Mouse (Mus musculus) liver, adult 2 months (tissue): ENCODE results near the gene Ifi213. TPM values are rescaled to one million over a fixed set of nuclear protein-coding genes. Genes with fewer than 3 reads are reported as not detected.

Experiments
- DNase-seq: peaks from one replicate; pipeline ENCODE4 v3.0.0-alpha.2; 2011; ENCODE audit warnings: low read depth, low spot score; ENCODE audit errors: extremely low read depth
- H3K27ac ChIP-seq: fragments of 200-500 bp; replicated peaks from 2 replicates; pipeline ENCODE4 v1.5.1; 2012; ENCODE audit warnings: low read depth, mild to moderate bottlenecking, control low read depth, inconsistent platforms, low read length; ENCODE audit not compliant: insufficient read depth
- H3K27me3 ChIP-seq: fragments of 200-500 bp; 2 replicates; pipeline ENCODE4 v1.6.1; 2012; ENCODE audit warnings: mild to moderate bottlenecking, moderate library complexity, low read length, inconsistent platforms; ENCODE audit not compliant: control insufficient read depth, insufficient read depth
- H3K36me3 ChIP-seq: fragments of 200-500 bp; 2 replicates; pipeline ENCODE4 v1.6.1; 2012; ENCODE audit warnings: low read length, inconsistent platforms; ENCODE audit not compliant: control insufficient read depth, insufficient read depth
- H3K4me1 ChIP-seq: fragments of 200-500 bp; 2 replicates; pipeline ENCODE4 v1.6.1; 2011; ENCODE audit warnings: low read length; ENCODE audit not compliant: control insufficient read depth, insufficient read depth
- H3K4me3 ChIP-seq: fragments of 200-500 bp; 2 replicates; pipeline ENCODE4 v1.5.1; 2011; ENCODE audit warnings: low read depth, mild to moderate bottlenecking, control low read depth, low read length, moderate library complexity; ENCODE audit not compliant: insufficient read depth
- H3K79me2 ChIP-seq: fragments of 200-500 bp; 2 replicates; pipeline ENCODE4 v1.6.1; 2012; ENCODE audit warnings: inconsistent platforms, mild to moderate bottlenecking, low read length, moderate library complexity; ENCODE audit not compliant: control insufficient read depth, insufficient read depth
- H3K9ac ChIP-seq: fragments of 200-500 bp; 2 replicates; pipeline ENCODE4 v1.6.1; 2012; ENCODE audit warnings: low read depth, mild to moderate bottlenecking, control low read depth, inconsistent platforms, low read length
- CTCF ChIP-seq: fragments of 200-500 bp; IDR thresholded peaks from 2 replicates; pipeline ENCODE4 v1.5.1; 2011; ENCODE audit warnings: low read depth, low read length, control low read depth
- POLR2A ChIP-seq: fragments of 200-500 bp; IDR thresholded peaks from 2 replicates; pipeline ENCODE4 v1.6.1; 2011; ENCODE audit warnings: low read length, control low read depth; ENCODE audit not compliant: insufficient read depth; ENCODE audit errors: extremely low read depth
- polyA plus RNA-seq: library from polyadenylated mRNA; depleted of rRNA; stranded (reverse); fragments of >200 nt; gene quantifications from 2 replicates; pipeline ENCODE4 v1.2.3, GENCODE M21; 2012; rRNA removed
- total RNA-seq: library from RNA; depleted of rRNA; stranded (reverse); fragments of >200 nt; gene quantifications from 2 replicates; pipeline ENCODE4 v1.2.3, GENCODE M21; 2014; rRNA removed

Ifi213 gene
- total and polyA plus RNA-seq, 2 experiments, result 1.4 to 5.5 TPM

DNA sequence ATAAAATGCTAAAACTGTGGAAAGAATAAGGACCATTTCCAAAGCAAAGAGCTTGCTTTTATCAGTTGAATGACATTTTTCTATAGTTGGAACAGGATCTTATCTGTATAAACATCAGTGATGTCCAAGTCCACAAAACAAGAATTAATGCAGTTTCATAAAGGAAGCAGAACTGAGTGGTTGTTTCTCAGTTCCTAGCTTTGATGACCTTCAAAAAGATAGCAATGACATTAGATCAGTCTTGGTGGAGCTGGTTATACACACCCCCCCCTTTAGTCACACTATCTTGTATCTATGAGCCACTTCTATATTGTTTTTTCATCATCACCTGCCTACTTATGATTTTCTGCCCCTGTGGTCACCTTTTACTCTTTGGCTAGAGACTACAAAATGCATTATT lies 77.6 kb downstream of the Ifi213 start:
- H3K4me3 ChIP-seq, result no peak overlapping the region
- H3K4me1 ChIP-seq, result no peaks in the 10 kb centered on the region
- H3K36me3 ChIP-seq, result no peaks in the 10 kb centered on the region
- H3K9ac ChIP-seq, result no peak overlapping the region
- H3K27ac ChIP-seq, result no peak overlapping the region
- DNase-seq, result no peak
- no peaks in the 10 kb centered on the region for H3K27me3 ChIP-seq
- TF ChIP-seq POLR2A (no peak), CTCF (no peak)
- no peaks in the 10 kb centered on the region for H3K79me2 ChIP-seq

Other genes starting within 250 kb of the Ifi213 start
- 3.0 and 3.4 TPM in 2 replicates for gene Aim2, start 248.4 kb downstream of the Ifi213 start, total RNA-seq
- 0.12 and 0.44 TPM in 2 replicates for gene Aim2, start 248.4 kb downstream of the Ifi213 start, polyA plus RNA-seq
- gene Cadm3, start 231.6 kb downstream of the Ifi213 start, total RNA-seq, result 3.0 and 6.2 TPM in 2 replicates
- 9.2 and 10.4 TPM in 2 replicates for gene Cadm3, start 231.6 kb downstream of the Ifi213 start, polyA plus RNA-seq
- 0.67 and 1.4 TPM in 2 replicates for gene Ifi206, start 108.2 kb downstream of the Ifi213 start, total RNA-seq
- gene Ifi206, start 108.2 kb downstream of the Ifi213 start, polyA plus RNA-seq, result 0.26 and 1.3 TPM in 2 replicates
- gene Ifi214, start 63.3 kb downstream of the Ifi213 start, total RNA-seq, result 0.13 and 0.37 TPM in 2 replicates
- not detected in 2 replicates for gene Ifi214, start 63.3 kb downstream of the Ifi213 start, polyA plus RNA-seq
- gene Ifi209, start 31.6 kb upstream of the Ifi213 start, total RNA-seq, result 1.3 and 1.8 TPM in 2 replicates
- 0.10 and 0.35 TPM in 2 replicates for gene Ifi209, start 31.6 kb upstream of the Ifi213 start, polyA plus RNA-seq
- 0.13 and 0.18 TPM in 2 replicates for gene Ifi208, start 74.4 kb upstream of the Ifi213 start, total RNA-seq
- gene Ifi208, start 74.4 kb upstream of the Ifi213 start, polyA plus RNA-seq, result 0.50 and 0.83 TPM in 2 replicates
- gene Ifi207, start 142.5 kb upstream of the Ifi213 start, total RNA-seq, result 2.8 and 3.3 TPM in 2 replicates
- gene Ifi207, start 142.5 kb upstream of the Ifi213 start, polyA plus RNA-seq, result 1.2 and 2.8 TPM in 2 replicates
- 10.2 and 17.7 TPM in 2 replicates for gene Ifi204, start 167.7 kb upstream of the Ifi213 start, total RNA-seq
- 0.41 and 0.99 TPM in 2 replicates for gene Ifi204, start 167.7 kb upstream of the Ifi213 start, polyA plus RNA-seq